Mouse (Mus musculus) kidney, postnatal 0 days (tissue): Measurements from ENCODE around the gene Psmb11. TPM values are rescaled to one million over a fixed set of nuclear protein-coding genes. Genes with fewer than 3 reads are reported as not detected.

Experiments used
- ATAC-seq: fragments of 200-750 bp; cut with Nextera tagmentation; replicated peaks from 2 replicates; pipeline ENCODE4 v1.8.0; 2017; ENCODE audit warnings: low read depth, moderate number of reproducible peaks, moderate TSS enrichment, moderate library complexity; ENCODE audit not compliant: low FRiP score
- DNase-seq: peaks from one replicate; pipeline ENCODE4 v3.0.0-alpha.2; 2016; ENCODE audit warnings: low spot score
- H3K27ac ChIP-seq: fragments of 300-500 bp; sonication (generic); 2 replicates; pipeline ENCODE4 v1.5.1; 2014; ENCODE audit warnings: mild to moderate bottlenecking
- H3K27me3 ChIP-seq: fragments of 300-500 bp; sonication (generic); 2 replicates; pipeline ENCODE4 v1.6.1; 2014; ENCODE audit warnings: low read length, mixed read lengths; ENCODE audit not compliant: insufficient read depth
- H3K36me3 ChIP-seq: fragments of 300-500 bp; sonication (generic); 2 replicates; pipeline ENCODE4 v1.6.1; 2014; ENCODE audit warnings: low read length, mixed read lengths; ENCODE audit not compliant: insufficient read depth
- H3K4me1 ChIP-seq: fragments of 300-500 bp; sonication (generic); replicated peaks from 2 replicates; pipeline ENCODE4 v1.6.1; 2014; ENCODE audit warnings: antibody characterized with exemption, low read length, mixed read lengths; ENCODE audit not compliant: insufficient read depth
- H3K4me2 ChIP-seq: fragments of 300-500 bp; sonication (generic); 2 replicates; pipeline ENCODE4 v1.6.1; 2014; ENCODE audit warnings: mild to moderate bottlenecking, low read length, moderate library complexity, mixed read lengths
- H3K4me3 ChIP-seq: fragments of 300-500 bp; sonication (generic); replicated peaks from 2 replicates; pipeline ENCODE4 v1.5.1; 2014; ENCODE audit warnings: low read depth, low read length
- H3K9ac ChIP-seq: fragments of 300-500 bp; sonication (generic); 2 replicates; pipeline ENCODE4 v1.6.1; 2014; ENCODE audit warnings: low read depth, low read length
- H3K9me3 ChIP-seq: fragments of 300-500 bp; sonication (generic); replicated peaks from 2 replicates; pipeline ENCODE4 v1.6.1; 2016; ENCODE audit warnings: low read length, inconsistent platforms, mixed read lengths
- CTCF ChIP-seq: IDR thresholded peaks from 2 replicates; pipeline ENCODE4 v1.5.1; 2016; ENCODE audit warnings: antibody characterized with exemption, low read depth, mild to moderate bottlenecking, moderate library complexity
- WGBS: fragments of 180-500 bp; shearing (Covaris S2); extraction: QIAGEN DNeasy Blood & Tissue Kit; methylation state at CpG from one replicate; pipeline ENCODE4 v1.1.7; 2014; 5-methylcytosine and 5-hydroxymethylcytosine counted together
- polyA plus RNA-seq: library from polyadenylated mRNA; unstranded; fragments of >200 nt; fragmentation: Nextera tagmentation; extraction: Ambion mirVana; gene quantifications from 2 replicates; pipeline ENCODE4 v1.2.1, GENCODE M21; 2015

Psmb11 gene
- polyA plus RNA-seq, 1 experiment from 2014 or later: not detected

GRCm38 (mm10) chr14:54632252-54632651 lies 11.0 kb downstream of the Psmb11 start:
- 0 out of 2 replicates have a peak, but pooled peaks cover 4% of the 10 kb centered on the region for H3K36me3 ChIP-seq
- no peak for ATAC-seq
- TF ChIP-seq CTCF: no peak
- H3K9me3 ChIP-seq: no peaks in the 10 kb centered on the region
- H3K27ac ChIP-seq: no peak overlapping the region
- H3K4me1 ChIP-seq: no peaks in the 10 kb centered on the region
- no peak for DNase-seq
- no peak overlapping the region for H3K4me2 ChIP-seq
- no peaks in the 10 kb centered on the region for H3K27me3 ChIP-seq
- H3K4me3 ChIP-seq: no peak overlapping the region
- 94% methylated on average over 37 of the region's 37 CpGs for WGBS
- H3K9ac ChIP-seq: no peak overlapping the region

- no peak overlapping the region for H3K4me3 ChIP-seq
- DNase-seq: no peak
- no peak for ATAC-seq
- no peak overlapping the region for H3K27ac ChIP-seq
- WGBS: 84% methylated on average over 4 of the region's 4 CpGs
- no peak overlapping the region for H3K9ac ChIP-seq
- H3K9me3 ChIP-seq: no peaks in the 10 kb centered on the region
- H3K4me2 ChIP-seq: no peak overlapping the region
- H3K36me3 ChIP-seq: 0 out of 2 replicates have a peak, but pooled peaks cover 4% of the 10 kb centered on the region
- H3K27me3 ChIP-seq: no peaks in the 10 kb centered on the region
- TF ChIP-seq CTCF: peak; percentile 40; the same call in 1 of the 2 replicates
- H3K4me1 ChIP-seq: no peaks in the 10 kb centered on the region
Observed at GRCm38 (mm10) chr14:54634182-54634581, 12.9 kb downstream of the Psmb11 start.

- H3K27ac ChIP-seq: no peak overlapping the region
- ATAC-seq (no peak), DNase-seq (peak; percentile 59)
- H3K4me2 ChIP-seq: no peak overlapping the region
- H3K9ac ChIP-seq: no peak overlapping the region
- H3K4me3 ChIP-seq: no peak overlapping the region
- no peaks in the 10 kb centered on the region; the same call in 1 of the 2 replicates for H3K4me1 ChIP-seq
- no peaks in the 10 kb centered on the region for H3K9me3 ChIP-seq
- 0 out of 2 replicates have a peak, but pooled peaks cover 4% of the 10 kb centered on the region for H3K36me3 ChIP-seq
- peak; percentile 83 for TF ChIP-seq CTCF
- 58% methylated on average over 8 of the region's 8 CpGs for WGBS
- no peaks in the 10 kb centered on the region for H3K27me3 ChIP-seq
Observed at GRCm38 (mm10) chr14:54636954-54637353, 15.7 kb downstream of the Psmb11 start.

GRCm38 (mm10) chr14:54638210-54638609 lies 17.0 kb downstream of the Psmb11 start:
- no peaks in the 10 kb centered on the region; the same call in 1 of the 2 replicates for H3K4me1 ChIP-seq
- no peak overlapping the region for H3K27ac ChIP-seq
- DNase-seq: no peak
- ATAC-seq: no peak
- 67% methylated on average over 5 of the region's 5 CpGs for WGBS
- peak; percentile 33; the same call in 1 of the 2 replicates for TF ChIP-seq CTCF
- no peak overlapping the region for H3K4me2 ChIP-seq
- H3K9ac ChIP-seq: no peak overlapping the region
- H3K36me3 ChIP-seq: peaks cover 16% of the 10 kb centered on the region
- no peak overlapping the region for H3K4me3 ChIP-seq
- H3K9me3 ChIP-seq: no peaks in the 10 kb centered on the region
- H3K27me3 ChIP-seq: no peaks in the 10 kb centered on the region

GRCm38 (mm10) chr14:54640121-54640520 lies 18.9 kb downstream of the Psmb11 start:
- Histone ChIP-seq H3K36me3 (peaks cover 33% of the 10 kb centered on the region), H3K27ac (no peak overlapping the region)
- 29% methylated on average over 4 of the region's 4 CpGs for WGBS

GRCm38 (mm10) chr14:54640946-54641304 lies 19.7 kb downstream of the Psmb11 start, which contains the start of gene Gm17606:
TSS of gene Gm17606 (plus strand) at chr14:54640952.
- Histone ChIP-seq H3K4me3 (peak within 1 kb of the TSS; percentile 66), H3K27ac (peak within 1 kb of the TSS; percentile 60; the same call in 1 of the 2 replicates), H3K9me3 (no peaks in the 10 kb centered on the region), H3K4me2 (peak within 1 kb of the TSS; percentile 99), H3K9ac (peak within 1 kb of the TSS; percentile 78), H3K27me3 (no peaks in the 10 kb centered on the region), H3K36me3 (peaks cover 41% of the 10 kb centered on the region), H3K4me1 (no peaks in the 10 kb centered on the region; the same call in 1 of the 2 replicates)
- WGBS: 0% methylated on average over 18 of the region's 28 CpGs
- ATAC-seq (no peak), DNase-seq (peak; percentile 22)
- no peak for TF ChIP-seq CTCF

More at GRCm38 (mm10) chr14:54640121-54640520, 18.9 kb downstream of the Psmb11 start:
- H3K4me2 ChIP-seq: peak overlapping the region; percentile 30
- no peaks in the 10 kb centered on the region; the same call in 1 of the 2 replicates for H3K4me1 ChIP-seq
- H3K9me3 ChIP-seq: no peaks in the 10 kb centered on the region
- H3K9ac ChIP-seq: no peak overlapping the region
- ATAC-seq (no peak), DNase-seq (no peak)
- 0 out of 2 replicates have a peak overlapping the region, but pooled peaks have one; percentile 4 for H3K4me3 ChIP-seq
- no peak for TF ChIP-seq CTCF
- H3K27me3 ChIP-seq: no peaks in the 10 kb centered on the region
